Mouse (Mus musculus): ENCODE results near the gene Ano2. TPM values are rescaled to one million over a fixed set of nuclear protein-coding genes. Genes with fewer than 3 reads are reported as not detected.

The Ano2 gene
- total RNA-seq, 2 experiments from 2014 or later: 4.5 to 4.8 TPM

GRCm38 (mm10) chr6:125748646-125749045, 58.4 kb downstream of the Ano2 start:
- Histone ChIP-seq H3K4me3 (no peak overlapping the region), H3K27ac (no peak overlapping the region)
- no peak for DNase-seq (ENCODE audit: extremely low spot score in 1 of 2, low spot score in 2 of 2)
- intact Hi-C loops (cut with DNase I): no loop called here
- no peak for TF ChIP-seq CTCF (IDR thresholded peaks at IDR 0.05)

- Histone ChIP-seq H3K27ac (no peak overlapping the region), H3K4me3 (no peak overlapping the region)
- TF ChIP-seq CTCF (IDR thresholded peaks at IDR 0.05): no peak
- intact Hi-C loops (cut with DNase I): no loop called here
- no peak for DNase-seq (ENCODE audit: extremely low spot score in 1 of 2, low spot score in 2 of 2)
Observed at GRCm38 (mm10) chr6:125762851-125763519, 72.8 kb downstream of the Ano2 start.

GRCm38 (mm10) chr6:125773256-125773655, 83.0 kb downstream of the Ano2 start:
- intact Hi-C loops (cut with DNase I): no loop called here
- no peak for DNase-seq (ENCODE audit: extremely low spot score in 1 of 2, low spot score in 2 of 2)
- Histone ChIP-seq H3K4me3 (no peak overlapping the region), H3K27ac (no peak overlapping the region)
- no peak for TF ChIP-seq CTCF (IDR thresholded peaks at IDR 0.05)

GRCm38 (mm10) chr6:125776291-125776690, 86.1 kb downstream of the Ano2 start:
- Histone ChIP-seq H3K27ac (peak overlapping the region; percentile 28; the same call in 1 of the 2 replicates), H3K4me3 (no peak overlapping the region)
- DNase-seq (ENCODE audit: extremely low spot score in 1 of 2, low spot score in 2 of 2): peak in 1 of 2 experiments; percentile 9
- intact Hi-C loops (cut with DNase I): no loop called here
- no peak for TF ChIP-seq CTCF (IDR thresholded peaks at IDR 0.05)

- H3K27ac ChIP-seq: no peak overlapping the region
- DNase-seq (ENCODE audit: extremely low spot score in 1 of 2, low spot score in 2 of 2): no peak
- intact Hi-C loops (cut with DNase I): no loop called here
- no peak overlapping the region for H3K4me3 ChIP-seq
- no peak for TF ChIP-seq CTCF (IDR thresholded peaks at IDR 0.05)
Observed at GRCm38 (mm10) chr6:125802954-125803353, 112.7 kb downstream of the Ano2 start.

GRCm38 (mm10) chr6:125803364-125804011, 113.3 kb downstream of the Ano2 start:
- TF ChIP-seq CTCF (IDR thresholded peaks at IDR 0.05): no peak
- intact Hi-C loops (cut with DNase I): no loop called here
- Histone ChIP-seq H3K27ac (no peak overlapping the region), H3K4me3 (no peak overlapping the region)
- no peak for DNase-seq (ENCODE audit: extremely low spot score in 1 of 2, low spot score in 2 of 2)

- intact Hi-C loops (cut with DNase I): no loop called here
- TF ChIP-seq CTCF (IDR thresholded peaks at IDR 0.05): no peak
- no peak for DNase-seq (ENCODE audit: extremely low spot score in 1 of 2, low spot score in 2 of 2)
- Histone ChIP-seq H3K4me3 (no peak overlapping the region), H3K27ac (no peak overlapping the region)
Observed at GRCm38 (mm10) chr6:125808996-125809649, 118.9 kb downstream of the Ano2 start.

- Histone ChIP-seq H3K27ac (no peak overlapping the region), H3K4me3 (no peak overlapping the region)
- no peak for TF ChIP-seq CTCF (IDR thresholded peaks at IDR 0.05)
- intact Hi-C loops (cut with DNase I): no loop called here
- no peak for DNase-seq (ENCODE audit: extremely low spot score in 1 of 2, low spot score in 2 of 2)
Observed at GRCm38 (mm10) chr6:125811395-125811794, 121.2 kb downstream of the Ano2 start.

GRCm38 (mm10) chr6:125838121-125838520, 147.9 kb downstream of the Ano2 start:
- no peak for TF ChIP-seq CTCF (IDR thresholded peaks at IDR 0.05)
- DNase-seq (ENCODE audit: extremely low spot score in 1 of 2, low spot score in 2 of 2): no peak
- no peak overlapping the region for H3K27ac ChIP-seq
- no peak overlapping the region for H3K4me3 ChIP-seq
- intact Hi-C loops (cut with DNase I): no loop called here

- intact Hi-C loops (cut with DNase I): no loop called here
- DNase-seq (ENCODE audit: extremely low spot score in 1 of 2, low spot score in 2 of 2): no peak
- Histone ChIP-seq H3K4me3 (no peak overlapping the region), H3K27ac (no peak overlapping the region)
- no peak for TF ChIP-seq CTCF (IDR thresholded peaks at IDR 0.05)
Observed at GRCm38 (mm10) chr6:125841284-125841683, 151.1 kb downstream of the Ano2 start.

GRCm38 (mm10) chr6:125851196-125851595, 161.0 kb downstream of the Ano2 start:
- no peak for DNase-seq (ENCODE audit: extremely low spot score in 1 of 2, low spot score in 2 of 2)
- intact Hi-C loops (cut with DNase I): no loop called here
- TF ChIP-seq CTCF (IDR thresholded peaks at IDR 0.05): no peak
- H3K4me3 ChIP-seq: no peak overlapping the region
- no peak overlapping the region for H3K27ac ChIP-seq

- no peak overlapping the region for H3K4me3 ChIP-seq
- DNase-seq (ENCODE audit: extremely low spot score in 1 of 2, low spot score in 2 of 2): no peak
- H3K27ac ChIP-seq: no peak overlapping the region
- intact Hi-C loops (cut with DNase I): no loop called here
- TF ChIP-seq CTCF (IDR thresholded peaks at IDR 0.05): no peak
Observed at GRCm38 (mm10) chr6:125858294-125858693, 168.1 kb downstream of the Ano2 start.

Data from left cerebral cortex, adult 2 months (tissue).